Mouse (Mus musculus): Measurements from ENCODE around the gene AC124108.1. TPM values are rescaled to one million over a fixed set of nuclear protein-coding genes. Genes with fewer than 3 reads are reported as not detected.

AC124108.1 gene
- polyA plus RNA-seq, 1 experiment: 0.01 TPM

DNA sequence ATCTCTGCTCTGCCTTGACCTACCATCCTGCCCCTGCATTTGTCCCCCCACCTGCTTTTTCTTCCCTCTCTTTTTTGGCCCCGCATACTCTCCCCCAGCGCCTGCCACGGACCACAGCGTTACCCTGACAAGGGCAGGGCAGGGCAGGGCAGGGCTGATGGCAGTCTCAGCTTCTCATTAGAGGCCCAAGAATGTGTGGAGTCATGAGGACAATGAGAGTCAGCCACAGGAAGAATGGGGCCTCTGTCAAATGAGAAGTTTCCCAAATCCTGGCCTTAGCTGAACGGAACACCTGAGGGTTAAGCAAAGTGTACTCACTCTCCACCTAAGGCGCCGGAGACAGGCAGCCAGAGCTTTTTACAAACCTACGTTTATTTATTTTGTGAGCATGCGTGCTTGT lies 3.8 kb downstream of the AC124108.1 start:
- Histone ChIP-seq H3K36me3 (ENCODE audit: control insufficient read depth, insufficient read depth) (no peaks in the 10 kb centered on the region), H3K4me3 (ENCODE audit: insufficient read depth, poor library complexity, severe bottlenecking) (no peak overlapping the region), H3K79me2 (ENCODE audit: control insufficient read depth, insufficient read depth) (no peaks in the 10 kb centered on the region), H3K79me3 (ENCODE audit: low read depth) (no peaks in the 10 kb centered on the region), H3ac (ENCODE audit: control insufficient read depth, insufficient read length, low read depth) (no peak overlapping the region), H3K27me3 (ENCODE audit: control insufficient read depth, insufficient read depth, insufficient read length) (peaks cover 23% of the 10 kb centered on the region)
- TF ChIP-seq MAX (IDR thresholded peaks at IDR 0.05) (no peak), USF1 (IDR thresholded peaks at IDR 0.05; ENCODE audit: low read depth) (no peak), MYOG (IDR thresholded peaks at IDR 0.05; ENCODE audit: control insufficient read depth, extremely low read depth, insufficient read length) (no peak), CTCF (IDR thresholded peaks at IDR 0.05; ENCODE audit: control insufficient read depth, insufficient read depth, insufficient read length) (no peak)

DNA sequence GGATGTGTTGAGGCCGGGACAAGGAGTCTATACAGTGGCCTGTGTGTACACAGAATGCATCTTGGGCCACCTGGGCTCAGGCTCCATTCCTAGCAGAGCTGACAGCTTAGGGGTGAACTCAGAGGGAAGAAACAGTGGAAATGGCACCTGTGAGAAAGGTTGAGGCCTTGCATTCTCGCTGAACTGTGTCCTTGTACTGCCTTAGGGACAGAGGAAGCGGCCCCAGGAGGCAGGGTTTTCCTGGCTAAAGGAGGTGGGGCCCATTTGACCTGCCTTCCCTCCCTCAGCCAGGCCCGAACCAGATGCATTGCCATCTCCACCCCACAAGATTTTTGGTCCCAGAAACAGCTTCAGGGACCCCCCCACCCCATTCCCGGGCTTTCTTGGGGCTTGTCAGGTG lies 4.4 kb downstream of the AC124108.1 start:
- TF ChIP-seq CEBPB (IDR thresholded peaks at IDR 0.05; ENCODE audit: low read depth): no peak
- no peak for TF ChIP-seq MYOG (IDR thresholded peaks at IDR 0.05; ENCODE audit: control insufficient read depth, extremely low read depth, insufficient read length)
- no peak for TF ChIP-seq USF1 (IDR thresholded peaks at IDR 0.05; ENCODE audit: low read depth)
- no peak for TF ChIP-seq MYOD1 (IDR thresholded peaks at IDR 0.05; ENCODE audit: control insufficient read depth, insufficient read length, low read depth)
- no peak for TF ChIP-seq MAX (IDR thresholded peaks at IDR 0.05)
- TF ChIP-seq CTCF (IDR thresholded peaks at IDR 0.05; ENCODE audit: control insufficient read depth, insufficient read depth, insufficient read length): no peak
- no peak for TF ChIP-seq FOSL1 (IDR thresholded peaks at IDR 0.05; ENCODE audit: insufficient read depth, low read length, poor library complexity, severe bottlenecking)
- peaks cover 17% of the 10 kb centered on the region for H3K27me3 ChIP-seq (ENCODE audit: control insufficient read depth, insufficient read depth, insufficient read length)
- no peaks in the 10 kb centered on the region for H3K79me3 ChIP-seq (ENCODE audit: low read depth)
- H3K4me3 ChIP-seq (ENCODE audit: insufficient read depth, poor library complexity, severe bottlenecking): no peak overlapping the region
- no peaks in the 10 kb centered on the region for H3K79me2 ChIP-seq (ENCODE audit: control insufficient read depth, insufficient read depth)
- no peak overlapping the region for H3ac ChIP-seq (ENCODE audit: control insufficient read depth, insufficient read length, low read depth)
- H3K36me3 ChIP-seq (ENCODE audit: control insufficient read depth, insufficient read depth): no peaks in the 10 kb centered on the region

DNA sequence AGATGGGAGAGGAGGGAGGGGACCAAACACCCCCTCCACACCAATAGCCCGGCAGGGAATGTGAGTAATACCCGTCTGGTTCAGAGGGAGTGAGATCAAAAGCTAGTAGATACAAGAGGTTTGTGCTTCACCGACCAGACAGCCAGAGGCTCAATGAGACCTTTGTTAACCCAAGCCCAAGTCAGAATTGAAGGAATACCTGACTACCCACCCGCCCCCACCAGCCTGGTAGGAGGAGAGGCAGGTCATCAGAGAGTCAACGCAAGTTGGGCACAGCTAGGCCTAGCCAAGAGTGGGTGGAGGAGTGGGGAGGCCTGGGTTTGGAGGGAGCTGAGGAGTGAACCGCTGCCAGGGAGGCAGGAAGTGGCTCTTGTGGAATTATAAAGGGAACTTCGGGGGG lies 5.1 kb downstream of the AC124108.1 start:
- H3K36me3 ChIP-seq (ENCODE audit: control insufficient read depth, insufficient read depth): no peaks in the 10 kb centered on the region
- peaks cover 11% of the 10 kb centered on the region for H3K27me3 ChIP-seq (ENCODE audit: control insufficient read depth, insufficient read depth, insufficient read length)
- TF ChIP-seq FOSL1 (IDR thresholded peaks at IDR 0.05; ENCODE audit: insufficient read depth, low read length, poor library complexity, severe bottlenecking) (no peak), CEBPB (IDR thresholded peaks at IDR 0.05; ENCODE audit: low read depth) (no peak), CTCF (IDR thresholded peaks at IDR 0.05; ENCODE audit: control insufficient read depth, insufficient read depth, insufficient read length) (no peak), MYOD1 (IDR thresholded peaks at IDR 0.05; ENCODE audit: control insufficient read depth, insufficient read length, low read depth) (no peak), MAX (IDR thresholded peaks at IDR 0.05) (no peak), USF1 (IDR thresholded peaks at IDR 0.05; ENCODE audit: low read depth) (no peak), MYOG (IDR thresholded peaks at IDR 0.05; ENCODE audit: control insufficient read depth, extremely low read depth, insufficient read length) (no peak)
- H3K79me2 ChIP-seq (ENCODE audit: control insufficient read depth, insufficient read depth): no peaks in the 10 kb centered on the region
- no peak overlapping the region for H3K4me3 ChIP-seq (ENCODE audit: insufficient read depth, poor library complexity, severe bottlenecking)
- H3ac ChIP-seq (ENCODE audit: control insufficient read depth, insufficient read length, low read depth): no peak overlapping the region
- H3K79me3 ChIP-seq (ENCODE audit: low read depth): no peaks in the 10 kb centered on the region

DNA sequence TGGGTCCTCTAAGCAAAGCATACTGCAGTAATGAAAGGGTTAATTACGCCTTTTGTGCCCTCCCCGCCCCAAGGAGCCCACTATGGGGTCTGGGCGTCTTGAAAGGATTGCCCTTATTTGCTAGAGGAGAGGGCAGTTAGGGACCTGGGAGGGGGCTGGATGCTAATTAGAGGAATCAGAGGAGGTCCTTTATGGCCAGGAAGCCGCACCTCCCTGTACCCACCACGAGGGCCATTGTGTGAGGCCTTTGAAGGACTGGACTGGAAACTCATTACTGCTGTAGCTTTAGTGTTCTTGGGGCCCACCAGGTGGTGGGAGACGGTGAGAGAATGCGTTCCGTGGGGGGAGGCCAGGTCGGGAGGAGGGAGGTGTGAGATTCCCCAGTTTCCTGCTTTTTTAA lies 6.4 kb downstream of the AC124108.1 start:
- no peak overlapping the region for H3K4me3 ChIP-seq (ENCODE audit: insufficient read depth, poor library complexity, severe bottlenecking)
- no peaks in the 10 kb centered on the region for H3K79me3 ChIP-seq (ENCODE audit: low read depth)
- no peak overlapping the region for H3ac ChIP-seq (ENCODE audit: control insufficient read depth, insufficient read length, low read depth)
- TF ChIP-seq FOSL1 (IDR thresholded peaks at IDR 0.05; ENCODE audit: insufficient read depth, low read length, poor library complexity, severe bottlenecking): no peak
- no peak for TF ChIP-seq MYOG (IDR thresholded peaks at IDR 0.05; ENCODE audit: control insufficient read depth, extremely low read depth, insufficient read length)
- no peak for TF ChIP-seq USF1 (IDR thresholded peaks at IDR 0.05; ENCODE audit: low read depth)
- TF ChIP-seq MAX (IDR thresholded peaks at IDR 0.05): no peak
- no peak for TF ChIP-seq CTCF (IDR thresholded peaks at IDR 0.05; ENCODE audit: control insufficient read depth, insufficient read depth, insufficient read length)
- H3K79me2 ChIP-seq (ENCODE audit: control insufficient read depth, insufficient read depth): no peaks in the 10 kb centered on the region
- H3K27me3 ChIP-seq (ENCODE audit: control insufficient read depth, insufficient read depth, insufficient read length): no peaks in the 10 kb centered on the region
- H3K36me3 ChIP-seq (ENCODE audit: control insufficient read depth, insufficient read depth): no peaks in the 10 kb centered on the region

DNA sequence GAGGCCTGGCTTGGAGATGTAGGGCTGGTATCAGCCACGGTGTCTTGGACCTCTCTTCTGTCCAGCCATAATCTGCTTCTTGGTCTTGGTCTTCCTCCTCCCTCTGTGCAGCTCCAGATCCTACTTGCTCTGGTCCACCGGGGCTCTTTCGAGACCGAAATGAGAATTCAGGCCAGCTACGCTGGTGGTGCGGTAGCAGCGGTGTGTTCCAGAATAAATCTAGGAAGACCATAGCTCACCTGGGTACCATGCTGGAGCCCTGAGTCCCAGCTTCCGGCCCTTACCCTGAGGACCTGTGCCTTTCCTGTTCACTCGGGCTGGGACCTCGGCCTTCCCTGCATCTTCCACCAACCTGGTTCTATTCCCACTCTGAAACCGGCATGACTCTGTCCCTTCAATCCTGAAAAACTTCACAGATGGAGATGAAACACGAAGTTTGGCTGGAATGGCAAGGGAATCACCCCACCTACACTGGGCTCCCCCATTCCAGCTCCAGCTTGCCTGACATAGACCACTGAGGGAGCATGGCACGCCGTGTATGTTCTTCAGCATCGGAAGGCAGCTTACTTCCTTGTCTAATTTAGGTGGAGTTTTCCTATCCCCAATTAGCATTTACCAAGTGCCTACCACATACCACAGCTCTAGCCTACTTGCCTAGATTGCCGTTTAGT lies 7.3 kb downstream of the AC124108.1 start:
- no peaks in the 10 kb centered on the region for H3K79me2 ChIP-seq (ENCODE audit: control insufficient read depth, insufficient read depth)
- no peak for TF ChIP-seq CEBPB (IDR thresholded peaks at IDR 0.05; ENCODE audit: low read depth)
- no peak for TF ChIP-seq MYOD1 (IDR thresholded peaks at IDR 0.05; ENCODE audit: control insufficient read depth, insufficient read length, low read depth)
- TF ChIP-seq USF1 (IDR thresholded peaks at IDR 0.05; ENCODE audit: low read depth): no peak
- TF ChIP-seq CTCF (IDR thresholded peaks at IDR 0.05; ENCODE audit: control insufficient read depth, insufficient read depth, insufficient read length): no peak
- TF ChIP-seq MAX (IDR thresholded peaks at IDR 0.05): no peak
- TF ChIP-seq FOSL1 (IDR thresholded peaks at IDR 0.05; ENCODE audit: insufficient read depth, low read length, poor library complexity, severe bottlenecking): no peak
- TF ChIP-seq MYOG (IDR thresholded peaks at IDR 0.05; ENCODE audit: control insufficient read depth, extremely low read depth, insufficient read length): no peak

DNA sequence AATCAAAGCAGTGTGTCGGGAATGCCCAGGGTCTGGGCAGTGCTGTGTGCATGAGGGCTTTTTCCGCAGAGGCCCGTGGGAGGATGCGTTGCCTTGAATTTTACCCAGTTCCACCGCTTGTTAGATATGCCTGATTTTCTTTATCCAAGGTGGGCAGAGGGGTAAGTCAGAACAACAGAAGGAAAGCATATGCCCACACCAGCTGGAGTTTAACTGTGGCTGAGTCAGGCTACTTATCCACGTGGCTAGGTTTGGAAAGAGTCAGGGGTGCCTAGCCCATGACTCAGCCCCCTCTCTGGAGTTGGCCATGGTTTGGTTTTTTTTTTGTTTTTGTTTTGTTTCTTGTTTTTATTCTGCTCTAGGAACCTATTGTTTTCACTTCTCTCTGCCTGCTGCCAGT lies 8.0 kb downstream of the AC124108.1 start:
- no peaks in the 10 kb centered on the region for H3K79me3 ChIP-seq (ENCODE audit: low read depth)
- H3K36me3 ChIP-seq (ENCODE audit: control insufficient read depth, insufficient read depth): no peaks in the 10 kb centered on the region
- no peaks in the 10 kb centered on the region for H3K79me2 ChIP-seq (ENCODE audit: control insufficient read depth, insufficient read depth)
- H3K4me3 ChIP-seq (ENCODE audit: insufficient read depth, poor library complexity, severe bottlenecking): no peak overlapping the region
- TF ChIP-seq USF1 (IDR thresholded peaks at IDR 0.05; ENCODE audit: low read depth) (peak; percentile 36), MYOD1 (IDR thresholded peaks at IDR 0.05; ENCODE audit: control insufficient read depth, insufficient read length, low read depth) (peak; percentile 40), FOSL1 (IDR thresholded peaks at IDR 0.05; ENCODE audit: insufficient read depth, low read length, poor library complexity, severe bottlenecking) (no peak), CTCF (IDR thresholded peaks at IDR 0.05; ENCODE audit: control insufficient read depth, insufficient read depth, insufficient read length) (no peak), MAX (IDR thresholded peaks at IDR 0.05) (peak; percentile 54)
- no peak overlapping the region for H3ac ChIP-seq (ENCODE audit: control insufficient read depth, insufficient read length, low read depth)
- no peaks in the 10 kb centered on the region for H3K27me3 ChIP-seq (ENCODE audit: control insufficient read depth, insufficient read depth, insufficient read length)

More for the DNA sequence above, 7.3 kb downstream of the AC124108.1 start:
- Histone ChIP-seq H3K36me3 (ENCODE audit: control insufficient read depth, insufficient read depth) (no peaks in the 10 kb centered on the region), H3K79me3 (ENCODE audit: low read depth) (no peaks in the 10 kb centered on the region), H3K4me3 (ENCODE audit: insufficient read depth, poor library complexity, severe bottlenecking) (no peak overlapping the region), H3ac (ENCODE audit: control insufficient read depth, insufficient read length, low read depth) (no peak overlapping the region), H3K27me3 (ENCODE audit: control insufficient read depth, insufficient read depth, insufficient read length) (no peaks in the 10 kb centered on the region)

Data from C2C12 (cell line).